Mouse (Mus musculus): ENCODE measurements around the gene Ergic1.

Gene Ergic1

GRCm38 (mm10) chr17:26561290-26561640 lies at the start of gene Ergic1:
TSS of gene Ergic1 (plus strand) at chr17:26561489.
- DNase-seq: peak; percentile 90

DNA sequence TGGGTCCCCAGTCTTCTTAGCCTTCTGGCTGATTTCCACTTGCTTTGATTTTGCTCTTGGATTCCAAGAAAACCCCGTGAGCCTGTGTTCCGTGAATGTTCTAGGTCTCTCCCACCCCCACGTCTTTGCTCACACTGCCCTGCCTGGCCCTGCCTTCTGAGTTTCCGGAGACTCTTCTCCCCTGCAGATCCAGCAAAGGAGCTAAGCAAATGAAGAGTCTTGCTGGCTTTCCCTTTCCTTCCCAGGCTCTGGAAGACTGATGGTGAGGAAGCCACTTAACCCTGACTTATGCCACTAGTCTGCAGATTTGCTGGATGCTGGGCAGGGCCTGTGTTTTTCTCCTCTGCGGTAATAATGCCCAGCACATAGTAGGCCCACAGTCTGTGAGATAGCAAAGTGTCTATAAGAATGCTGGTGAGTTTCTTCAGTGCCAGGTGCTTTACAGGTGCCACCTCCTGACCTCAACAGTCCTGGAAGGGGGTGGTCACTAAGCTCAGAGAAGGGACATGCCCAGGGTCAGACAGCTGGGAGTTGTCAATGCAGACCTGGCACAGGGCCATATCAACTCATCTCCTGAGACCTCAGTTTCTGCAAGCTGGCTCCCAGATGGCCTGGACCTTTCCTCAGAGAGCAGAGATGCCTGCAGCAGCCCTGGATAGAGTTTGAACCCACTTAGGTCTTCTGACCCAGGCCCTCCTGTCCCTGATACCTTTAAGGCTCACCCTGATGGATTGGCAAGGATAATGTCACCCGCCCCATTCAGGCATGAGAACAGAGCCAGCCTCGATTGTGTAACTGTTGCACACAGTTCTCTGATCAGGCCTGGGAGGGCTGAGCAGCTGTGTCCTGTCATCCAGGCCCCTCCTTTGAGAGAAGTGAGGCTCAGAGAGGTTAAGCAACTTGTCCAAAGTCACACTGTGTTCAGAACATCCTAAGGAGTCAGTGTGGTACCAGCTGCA lies 49.2 kb upstream of the Ergic1 start:
- no peak for DNase-seq

DNA sequence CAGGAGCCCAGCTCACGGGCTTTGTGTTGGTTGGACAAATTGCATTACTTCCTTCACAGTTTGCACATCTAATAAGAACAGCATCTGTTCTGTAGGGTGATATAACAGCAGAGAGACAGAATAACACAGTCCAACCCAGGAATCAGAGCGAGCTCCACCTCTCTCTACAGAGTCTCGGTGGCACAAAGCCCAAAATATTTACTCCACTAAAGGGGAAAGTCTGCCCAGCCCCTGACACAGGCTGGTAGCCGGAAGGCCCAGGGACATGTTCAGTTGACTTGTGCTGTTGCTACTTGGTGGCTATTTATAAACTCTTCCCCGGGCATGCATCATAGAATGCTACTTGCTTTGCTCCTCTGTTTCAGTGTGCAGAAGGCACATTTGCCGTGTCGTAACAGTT lies 48.3 kb upstream of the Ergic1 start:
- DNase-seq: no peak

DNA sequence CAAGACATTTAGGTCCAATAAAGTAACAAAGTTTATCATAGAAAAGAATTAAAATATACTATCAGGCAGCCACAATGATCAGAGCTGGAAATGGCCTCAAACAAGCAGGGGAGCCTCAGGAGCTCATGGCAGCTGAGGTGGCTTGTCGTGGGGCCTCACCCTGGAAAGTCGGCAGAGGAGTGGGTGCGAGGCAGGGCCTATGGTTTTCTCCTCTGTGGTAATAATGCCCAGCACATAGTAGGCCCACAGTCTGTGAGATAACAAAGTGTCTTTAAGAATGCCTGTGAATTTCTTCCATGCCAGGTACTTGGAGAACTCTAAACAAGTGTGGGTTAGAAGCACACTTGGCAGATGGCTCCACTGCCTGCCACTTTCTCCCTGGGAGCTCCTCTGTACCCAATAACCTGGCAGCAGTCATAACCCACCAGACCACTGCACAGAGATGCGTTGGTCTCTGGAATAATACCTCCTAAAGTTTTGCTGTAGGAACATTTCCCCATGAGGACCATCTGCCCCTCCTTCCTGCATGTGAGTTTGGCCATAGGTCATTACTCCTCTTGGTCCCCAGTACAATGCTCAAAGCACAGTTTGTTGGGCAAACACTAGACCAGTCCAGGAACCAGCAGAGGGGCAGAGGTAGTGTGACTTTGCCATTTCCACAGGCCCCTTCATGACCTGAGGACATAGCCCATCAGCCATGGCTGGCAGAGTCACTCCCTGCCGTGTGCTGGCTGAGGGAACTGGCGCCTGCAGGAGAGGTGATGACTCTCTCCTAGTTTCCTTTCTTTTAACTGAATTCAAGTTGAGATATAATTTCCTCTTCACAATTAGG lies 47.6 kb upstream of the Ergic1 start:
- DNase-seq: no peak

DNA sequence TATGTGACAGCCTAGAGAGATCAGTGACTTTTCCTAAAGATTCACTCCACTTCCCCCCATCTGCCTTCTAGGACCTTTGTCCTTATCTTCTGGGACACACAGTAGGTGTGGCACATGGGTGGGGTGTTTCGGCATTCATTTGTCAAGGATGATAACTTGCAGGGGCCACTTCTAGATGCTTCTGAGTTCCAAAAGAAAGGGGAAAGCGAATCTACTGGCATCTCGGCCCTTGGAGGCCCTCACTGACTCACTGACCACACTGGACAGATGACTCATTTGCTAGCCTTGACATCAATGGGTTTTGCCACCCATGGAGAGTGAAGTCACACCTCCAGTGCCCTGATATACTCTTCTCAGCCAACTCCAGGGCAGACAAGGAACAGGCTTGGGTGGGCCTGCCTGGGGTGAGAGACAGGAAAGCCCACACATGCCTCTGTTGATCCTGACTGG lies 46.7 kb upstream of the Ergic1 start:
- DNase-seq: no peak

GRCm38 (mm10) chr17:26515675-26516074 lies 45.6 kb upstream of the Ergic1 start:
- no peak for DNase-seq

DNA sequence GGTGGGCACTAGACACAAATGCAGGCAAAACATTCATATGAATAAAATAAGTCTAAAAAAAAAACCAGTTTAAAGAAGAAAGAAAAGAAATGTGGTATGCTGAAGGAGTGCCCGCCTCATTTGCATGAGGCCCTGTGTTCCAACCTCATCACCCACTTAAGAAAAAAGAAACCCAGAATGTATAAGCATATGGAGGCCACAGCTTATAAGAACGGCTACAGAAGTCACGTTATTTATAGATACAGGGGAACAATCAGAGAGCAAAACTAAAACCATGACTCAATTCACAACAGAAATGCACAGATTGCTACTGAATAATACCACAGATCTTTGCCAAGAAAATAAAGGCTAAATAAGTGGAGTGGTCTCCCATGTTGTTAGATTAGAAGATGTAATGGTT lies 43.0 kb upstream of the Ergic1 start:
- DNase-seq: no peak

GRCm38 (mm10) chr17:26522711-26523110 lies 38.6 kb upstream of the Ergic1 start:
- peak; percentile 98 for DNase-seq

DNA sequence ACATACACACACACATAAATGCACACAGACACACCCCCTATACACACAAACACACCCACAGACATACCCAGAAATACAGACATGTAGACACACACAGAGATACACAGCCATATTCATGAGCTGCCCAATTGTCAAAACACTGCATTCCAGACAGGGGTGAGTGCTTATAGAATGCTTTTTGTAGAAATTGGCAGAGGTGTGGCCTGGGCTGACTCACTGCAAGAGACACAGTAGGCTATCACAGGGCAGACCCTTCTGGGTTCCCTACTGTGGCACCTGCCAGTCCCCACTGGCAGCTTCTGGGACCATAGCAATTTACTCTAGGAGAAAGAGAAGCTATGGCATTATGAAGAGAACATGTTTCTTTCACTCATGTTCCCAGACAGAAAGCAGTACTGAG lies 37.0 kb upstream of the Ergic1 start:
- DNase-seq: no peak

- DNase-seq: no peak
Measured at GRCm38 (mm10) chr17:26524801-26525200, 36.5 kb upstream of the Ergic1 start.

DNA sequence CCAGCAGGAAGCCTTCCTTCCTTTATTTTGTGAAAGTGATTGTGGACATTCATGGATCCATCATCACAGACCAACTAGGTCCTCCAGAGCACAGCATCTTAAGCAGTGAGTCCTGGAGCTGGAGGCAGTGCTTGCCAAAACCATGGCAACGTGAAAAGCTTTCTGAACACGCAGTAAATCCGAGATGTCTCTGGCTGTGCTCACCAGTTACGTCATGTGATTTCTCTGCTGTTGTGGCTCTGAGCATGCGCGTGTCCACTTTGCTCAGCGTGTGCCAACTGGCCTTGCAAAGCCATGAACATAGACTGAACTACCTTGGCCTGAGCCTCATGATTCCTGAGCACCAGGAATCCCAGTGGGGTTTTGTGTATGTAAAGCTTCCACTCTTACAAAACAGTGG lies 36.0 kb upstream of the Ergic1 start:
- DNase-seq: no peak

DNA sequence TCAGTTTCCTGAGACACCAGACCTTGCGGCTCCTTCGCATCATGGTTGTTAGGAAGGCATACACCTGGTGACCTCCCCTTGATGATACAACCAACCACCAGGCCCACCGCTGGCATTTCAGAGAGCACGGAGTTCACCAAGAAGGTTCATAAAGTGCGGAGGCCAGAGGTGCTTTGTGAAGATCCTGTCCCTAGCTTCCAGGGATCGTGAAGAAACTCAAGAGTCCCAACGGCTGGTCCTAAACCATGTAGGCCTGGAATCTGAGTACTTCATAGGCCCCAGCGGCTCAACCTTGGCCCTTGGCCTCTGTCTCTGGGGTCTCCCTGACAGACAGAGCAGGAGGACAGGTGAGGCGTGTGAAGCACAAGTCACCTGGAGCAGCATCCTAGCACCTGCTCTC lies 34.0 kb upstream of the Ergic1 start:
- DNase-seq: no peak

- DNase-seq: no peak
Measured at GRCm38 (mm10) chr17:26528751-26529150, 32.5 kb upstream of the Ergic1 start.

DNA sequence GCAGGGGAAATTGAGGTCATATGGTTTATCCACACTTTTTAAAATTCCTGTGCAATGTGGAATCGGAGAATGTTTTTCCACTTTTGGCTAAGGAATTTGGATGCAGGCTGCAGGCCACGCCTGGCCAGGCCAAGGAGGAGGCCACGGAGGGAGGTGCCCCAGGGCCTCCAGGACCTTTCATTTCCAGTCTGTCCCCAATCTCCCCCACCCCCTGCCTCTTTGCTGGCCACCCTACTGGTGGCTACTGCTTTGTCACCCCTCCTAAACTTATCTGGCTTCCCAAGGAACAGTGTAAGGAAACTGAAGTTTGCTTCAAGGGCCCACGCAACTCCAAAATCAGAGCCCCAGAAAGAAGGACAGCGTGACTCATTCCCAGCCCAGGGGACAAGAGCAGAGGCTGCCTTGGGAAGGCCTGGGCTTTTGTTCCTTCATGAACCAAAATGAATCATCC lies 31.5 kb upstream of the Ergic1 start:
- no peak for DNase-seq

DNA sequence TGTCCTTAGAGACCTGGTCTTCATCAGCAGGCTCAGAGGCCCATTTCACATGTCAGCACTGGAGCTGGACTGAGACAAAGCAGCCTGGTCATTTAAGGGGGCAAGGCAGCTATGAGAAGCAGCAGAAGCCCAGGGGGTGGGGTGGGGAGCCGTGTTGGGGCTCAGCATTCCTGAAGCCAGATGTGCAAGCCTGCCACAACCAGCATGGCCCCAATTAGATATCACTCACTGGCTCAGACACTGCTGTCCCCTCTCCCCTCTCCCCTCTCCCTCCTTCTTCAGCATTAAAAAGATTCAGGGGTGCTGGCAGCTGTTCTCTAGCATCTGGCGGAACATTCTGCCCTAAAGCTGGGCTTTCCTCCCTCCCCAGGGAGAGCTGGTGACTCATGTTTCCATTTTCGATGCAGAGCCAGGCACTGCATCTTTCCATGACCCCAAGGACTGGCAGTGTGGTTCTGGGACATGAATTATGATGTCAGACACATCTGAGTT lies 30.7 kb upstream of the Ergic1 start:
- DNase-seq: no peak

DNA sequence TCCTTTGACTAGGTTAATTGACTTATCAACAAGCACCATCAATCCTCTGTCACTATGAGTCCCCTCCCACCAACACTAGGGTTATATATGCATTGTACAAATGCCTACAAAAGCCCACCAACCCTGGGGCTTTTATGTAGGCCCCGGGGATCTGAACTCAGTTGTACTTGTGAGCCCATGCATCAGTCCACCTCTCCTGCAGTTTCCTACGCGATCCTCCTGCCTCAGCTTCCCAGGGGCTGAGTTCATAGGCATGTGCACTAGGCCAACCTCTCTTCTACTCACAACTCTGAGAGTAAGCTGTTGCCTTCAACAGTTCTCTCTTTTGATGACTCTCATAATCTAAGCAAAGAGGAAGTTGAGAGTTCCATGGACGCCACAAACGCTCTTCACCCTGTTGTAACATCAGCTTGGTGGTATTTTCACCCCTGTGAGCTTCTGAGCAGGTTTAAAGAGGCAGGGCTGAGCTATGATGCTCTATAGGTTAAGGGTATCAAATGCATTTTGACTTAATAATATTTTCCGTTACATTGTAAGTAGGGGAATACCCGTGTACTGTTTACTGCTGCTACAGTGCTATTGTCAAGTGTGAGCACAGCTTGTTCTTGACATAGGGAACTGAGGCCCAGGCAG lies 29.8 kb upstream of the Ergic1 start:
- DNase-seq: no peak

DNA sequence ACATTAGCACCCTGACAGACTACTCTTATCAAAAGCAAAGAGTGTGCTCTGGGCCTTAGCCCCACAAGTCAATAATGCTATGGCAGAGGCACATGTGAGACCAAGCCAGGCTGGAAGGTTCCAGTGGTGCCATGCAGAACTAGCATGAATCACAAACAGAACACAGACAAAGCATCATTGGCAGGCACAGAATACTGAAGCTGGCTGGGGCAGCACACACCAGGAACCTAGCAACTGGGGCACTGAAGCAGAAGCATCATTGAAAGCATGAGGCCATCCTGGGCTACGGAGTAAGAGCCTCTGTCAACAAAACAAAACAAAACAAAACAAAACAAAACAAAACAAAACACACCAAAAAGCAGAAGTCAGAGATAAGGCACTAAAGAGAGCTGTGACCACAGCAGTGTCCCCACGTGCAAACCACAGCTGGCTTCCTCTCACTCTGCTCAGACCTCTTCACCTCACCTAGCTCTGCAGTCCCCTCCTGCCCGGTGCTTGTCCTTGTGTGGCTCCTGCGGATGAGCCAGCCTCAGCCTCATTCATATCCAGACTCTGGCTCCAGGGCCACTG lies 28.7 kb upstream of the Ergic1 start:
- DNase-seq: no peak

DNA sequence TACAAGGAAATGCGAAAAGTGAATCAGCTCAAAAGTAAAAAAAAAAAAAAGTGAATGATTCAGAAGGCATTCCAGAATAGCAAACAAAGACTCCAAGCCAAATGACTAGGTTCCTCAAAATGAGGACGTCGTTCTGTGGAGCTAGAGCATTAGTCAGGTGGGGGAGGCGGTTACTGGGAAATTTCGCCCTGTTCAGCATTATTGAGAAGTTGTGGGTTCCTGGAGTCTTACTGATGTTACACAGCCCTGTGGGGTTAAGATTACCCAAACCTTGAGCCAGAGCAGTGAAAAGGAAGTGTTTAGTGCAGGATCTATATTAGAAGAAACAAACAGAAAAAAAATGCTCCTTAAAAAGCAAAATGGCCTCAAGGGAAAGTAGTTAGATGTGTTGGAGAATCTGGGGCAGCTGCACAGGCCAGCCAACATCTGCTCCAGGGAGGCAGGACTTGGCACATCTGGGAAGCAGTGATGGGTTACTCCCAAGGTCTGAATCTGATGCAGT lies 27.4 kb upstream of the Ergic1 start:
- DNase-seq: no peak

DNA sequence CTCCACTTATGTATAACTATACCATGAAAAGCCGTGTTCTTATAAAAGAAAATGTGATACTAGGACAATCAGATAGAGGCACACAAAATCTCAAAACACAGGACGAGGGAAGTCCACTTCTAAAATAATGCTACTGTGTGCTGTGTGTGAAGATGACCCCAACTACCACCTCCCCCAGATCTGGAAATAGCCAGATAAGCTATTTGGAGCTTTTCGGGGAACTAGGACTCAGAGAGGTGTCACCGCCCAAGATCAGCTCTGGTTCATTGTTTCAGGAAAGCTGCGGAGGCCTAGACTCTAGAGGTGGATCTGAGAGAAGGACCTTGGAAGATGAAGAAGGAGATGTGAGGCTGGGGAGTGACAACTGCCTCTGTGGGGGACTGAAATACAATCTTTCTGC lies 26.6 kb upstream of the Ergic1 start:
- DNase-seq: no peak

- DNase-seq: no peak
Measured at GRCm38 (mm10) chr17:26535251-26536136, 25.8 kb upstream of the Ergic1 start.

- no peak for DNase-seq
Measured at GRCm38 (mm10) chr17:26537722-26538471, 23.4 kb upstream of the Ergic1 start.
